Mouse (Mus musculus): Measurements from ENCODE around the gene Adipor2.

Gene Adipor2

GRCm38 (mm10) chr6:119313096-119313495, 104.4 kb downstream of the Adipor2 start:
- no peak for DNase-seq (ENCODE audit: low read depth)

GRCm38 (mm10) chr6:119312381-119312780, 105.1 kb downstream of the Adipor2 start:
- no peak for DNase-seq (ENCODE audit: low read depth)

GRCm38 (mm10) chr6:119310176-119310575, 107.3 kb downstream of the Adipor2 start:
- no peak for DNase-seq (ENCODE audit: low read depth)

- no peak for DNase-seq (ENCODE audit: low read depth)
Observed at GRCm38 (mm10) chr6:119307867-119308413, 109.6 kb downstream of the Adipor2 start.

GRCm38 (mm10) chr6:119303331-119303730, 114.2 kb downstream of the Adipor2 start:
- DNase-seq (ENCODE audit: low read depth), result no peak
